Mouse (Mus musculus) kidney, adult 2 months (tissue): ENCODE results near the gene Mprip.

Experiments used
- CTCF ChIP-seq: fragments of 200-500 bp; conservative IDR thresholded peaks from 2 replicates; pipeline ENCODE4 v1.5.1; 2011; ENCODE audit warnings: low read depth, mild to moderate bottlenecking, control low read depth, low read length, moderate library complexity, mixed read lengths; ENCODE audit not compliant: insufficient read depth, insufficient read length
- POLR2A ChIP-seq: fragments of 200-500 bp; IDR thresholded peaks from one replicate; pipeline ENCODE4 v1.6.1; 2011; ENCODE audit warnings: low read depth, low read length, control low read depth

DNA sequence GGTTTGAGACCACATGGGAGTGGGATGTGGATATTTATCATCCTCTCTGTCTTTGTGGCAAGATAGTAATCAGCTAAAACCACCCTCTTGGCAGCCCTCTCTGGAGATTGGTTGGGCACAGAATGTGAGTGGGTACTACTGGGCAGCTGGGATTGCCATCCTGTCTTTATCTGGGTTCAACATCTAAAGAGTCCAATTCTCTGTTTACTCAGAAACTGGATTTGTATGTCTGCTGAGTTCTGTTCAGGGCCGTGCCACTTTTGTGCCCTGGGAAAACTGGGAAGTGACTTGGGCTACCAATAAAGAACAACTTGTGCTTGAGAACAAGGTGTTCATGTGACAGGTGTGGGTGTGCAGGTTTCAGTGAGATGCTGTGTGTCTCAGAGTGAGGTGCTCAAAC lies 73.2 kb downstream of the Mprip start:
- TF ChIP-seq POLR2A = no peak
- no peak for TF ChIP-seq CTCF
